Mouse (Mus musculus) kidney, postnatal 0 days (tissue): Measurements from ENCODE around the gene Shroom1. TPM values are rescaled to one million over a fixed set of nuclear protein-coding genes. Genes with fewer than 3 reads are reported as not detected.
"Not testable (repeated sequence)": the region's sequence is repeated elsewhere in the genome, so short reads cannot be mapped to it uniquely, and the experiment has no call there.

Experiments used
- ATAC-seq: fragments of 200-750 bp; cut with Nextera tagmentation; replicated peaks from 2 replicates; pipeline ENCODE4 v1.8.0; 2017; ENCODE audit warnings: low read depth, moderate number of reproducible peaks, moderate TSS enrichment, moderate library complexity; ENCODE audit not compliant: low FRiP score
- DNase-seq: peaks from one replicate; pipeline ENCODE4 v3.0.0-alpha.2; 2016; ENCODE audit warnings: low spot score
- H3K27ac ChIP-seq: fragments of 300-500 bp; sonication (generic); 2 replicates; pipeline ENCODE4 v1.5.1; 2014; ENCODE audit warnings: mild to moderate bottlenecking
- H3K27me3 ChIP-seq: fragments of 300-500 bp; sonication (generic); 2 replicates; pipeline ENCODE4 v1.6.1; 2014; ENCODE audit warnings: low read length, mixed read lengths; ENCODE audit not compliant: insufficient read depth
- H3K36me3 ChIP-seq: fragments of 300-500 bp; sonication (generic); 2 replicates; pipeline ENCODE4 v1.6.1; 2014; ENCODE audit warnings: low read length, mixed read lengths; ENCODE audit not compliant: insufficient read depth
- H3K4me1 ChIP-seq: fragments of 300-500 bp; sonication (generic); replicated peaks from 2 replicates; pipeline ENCODE4 v1.6.1; 2014; ENCODE audit warnings: antibody characterized with exemption, low read length, mixed read lengths; ENCODE audit not compliant: insufficient read depth
- H3K4me2 ChIP-seq: fragments of 300-500 bp; sonication (generic); 2 replicates; pipeline ENCODE4 v1.6.1; 2014; ENCODE audit warnings: mild to moderate bottlenecking, low read length, moderate library complexity, mixed read lengths
- H3K4me3 ChIP-seq: fragments of 300-500 bp; sonication (generic); replicated peaks from 2 replicates; pipeline ENCODE4 v1.5.1; 2014; ENCODE audit warnings: low read depth, low read length
- H3K9ac ChIP-seq: fragments of 300-500 bp; sonication (generic); 2 replicates; pipeline ENCODE4 v1.6.1; 2014; ENCODE audit warnings: low read depth, low read length
- H3K9me3 ChIP-seq: fragments of 300-500 bp; sonication (generic); replicated peaks from 2 replicates; pipeline ENCODE4 v1.6.1; 2016; ENCODE audit warnings: low read length, inconsistent platforms, mixed read lengths
- CTCF ChIP-seq: IDR thresholded peaks from 2 replicates; pipeline ENCODE4 v1.5.1; 2016; ENCODE audit warnings: antibody characterized with exemption, low read depth, mild to moderate bottlenecking, moderate library complexity
- WGBS: fragments of 180-500 bp; shearing (Covaris S2); extraction: QIAGEN DNeasy Blood & Tissue Kit; methylation state at CpG from one replicate; pipeline ENCODE4 v1.1.7; 2014; 5-methylcytosine and 5-hydroxymethylcytosine counted together
- polyA plus RNA-seq: library from polyadenylated mRNA; unstranded; fragments of >200 nt; fragmentation: Nextera tagmentation; extraction: Ambion mirVana; gene quantifications from 2 replicates; pipeline ENCODE4 v1.2.1, GENCODE M21; 2015

Shroom1 gene
- polyA plus RNA-seq, 1 experiment from 2014 or later = 1.1 TPM

GRCm38 (mm10) chr11:53425251-53425650 lies 31.8 kb upstream of the Shroom1 start:
- Histone ChIP-seq H3K27me3 (no peaks in the 10 kb centered on the region), H3K9ac (no peak overlapping the region), H3K4me1 (peaks cover 7% of the 10 kb centered on the region), H3K9me3 (no peaks in the 10 kb centered on the region), H3K4me3 (no peak overlapping the region), H3K36me3 (peaks cover 4% of the 10 kb centered on the region; the same call in 1 of the 2 replicates), H3K27ac (no peak overlapping the region), H3K4me2 (no peak overlapping the region)
- WGBS = 54% methylated on average over 3 of the region's 3 CpGs
- ATAC-seq (no peak), DNase-seq (no peak)
- TF ChIP-seq CTCF = no peak

DNA sequence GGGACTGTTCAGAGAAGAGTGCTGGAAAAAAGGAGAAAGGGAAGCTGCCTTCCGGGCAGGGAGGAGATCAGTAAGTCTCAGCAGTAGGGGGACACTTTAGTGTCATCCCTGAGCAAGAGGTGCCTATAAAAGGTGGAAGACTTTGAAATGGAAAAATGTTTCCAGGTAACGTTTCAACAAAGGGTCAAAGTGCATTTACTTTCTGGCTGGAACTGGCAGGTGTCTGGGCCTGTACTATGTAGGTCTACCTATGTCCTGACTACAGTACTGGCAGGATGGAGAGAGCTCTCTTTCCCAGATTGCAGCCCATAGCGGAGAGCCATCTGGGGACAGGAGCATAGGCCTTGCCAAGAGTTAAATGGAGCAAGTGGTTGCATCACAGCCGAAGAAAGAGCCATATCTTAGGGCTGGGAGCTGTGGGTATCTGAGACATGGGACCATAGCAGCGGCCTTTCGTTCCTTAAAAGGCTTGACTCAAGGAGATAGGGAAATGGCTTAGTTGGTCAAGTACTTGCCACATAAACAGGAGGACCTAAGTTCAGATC lies 31.2 kb upstream of the Shroom1 start:
- Histone ChIP-seq H3K4me2 (no peak overlapping the region), H3K36me3 (0 out of 2 replicates have a peak, but pooled peaks cover 4% of the 10 kb centered on the region), H3K27ac (no peak overlapping the region), H3K9me3 (no peaks in the 10 kb centered on the region), H3K9ac (no peak overlapping the region), H3K4me3 (no peak overlapping the region), H3K27me3 (no peaks in the 10 kb centered on the region), H3K4me1 (peaks cover 7% of the 10 kb centered on the region)
- ATAC-seq (no peak), DNase-seq (no peak)
- TF ChIP-seq CTCF = no peak
- WGBS = 87% methylated on average over 6 of the region's 6 CpGs

DNA sequence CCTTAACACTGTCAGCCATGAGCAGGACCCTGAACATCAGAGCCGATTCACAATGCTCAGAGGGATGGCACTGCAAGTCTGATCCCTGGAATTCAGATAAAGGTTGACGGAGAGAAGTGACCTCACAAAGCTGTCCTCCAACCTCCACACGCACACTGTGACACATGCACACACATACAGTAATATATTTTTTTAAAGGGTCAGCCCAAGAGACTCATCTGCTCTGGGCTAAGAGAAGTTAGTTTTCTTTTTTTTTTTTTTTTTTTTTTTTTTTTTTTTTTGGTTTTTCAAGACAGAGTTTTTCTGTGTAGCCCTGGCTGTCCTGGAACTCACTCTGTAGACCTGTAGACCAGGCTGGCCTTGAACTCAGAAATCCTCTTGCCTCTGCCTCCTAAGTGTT lies 30.1 kb upstream of the Shroom1 start:
- DNase-seq = not testable (repeated sequence)

DNA sequence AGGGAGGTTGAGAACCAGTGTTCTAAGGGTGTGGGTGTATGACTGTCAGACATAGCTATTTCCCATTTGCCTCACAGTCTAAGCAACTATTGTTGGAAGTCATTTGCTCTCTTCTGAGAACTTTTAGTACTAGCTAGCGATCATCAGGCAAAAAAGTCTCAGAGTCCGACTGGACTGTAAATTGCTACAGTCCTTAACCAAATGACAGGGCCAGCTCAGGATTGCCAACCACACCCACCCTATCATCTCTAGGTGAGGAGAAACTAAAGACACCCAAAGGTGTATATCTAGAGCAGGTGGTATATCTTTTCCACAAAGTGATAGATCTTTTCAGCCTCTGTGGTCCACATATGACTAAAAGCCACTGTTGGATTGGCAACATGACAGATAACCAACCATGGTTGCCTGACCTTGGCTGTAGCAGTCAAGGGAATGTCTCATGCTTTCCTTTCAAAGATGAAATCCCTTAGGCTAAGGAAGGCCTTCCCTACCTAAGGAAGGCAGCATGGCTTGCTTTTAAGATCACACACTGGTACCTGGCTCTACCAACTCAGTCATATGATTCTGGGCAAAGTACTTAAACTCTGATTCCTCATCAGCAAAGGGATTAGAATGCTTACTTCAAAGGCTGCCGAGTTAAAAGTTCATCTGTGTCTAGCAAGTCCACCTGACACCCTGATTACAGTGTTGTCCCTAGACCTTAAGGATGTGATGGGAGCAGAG lies 28.9 kb upstream of the Shroom1 start:
- no peak for DNase-seq

More for the DNA sequence above, 30.1 kb upstream of the Shroom1 start:
- not testable (repeated sequence) for H3K4me1 ChIP-seq, H3K36me3 ChIP-seq, H3K4me3 ChIP-seq, H3K9ac ChIP-seq, H3K27ac ChIP-seq, H3K9me3 ChIP-seq, H3K27me3 ChIP-seq, H3K4me2 ChIP-seq, ATAC-seq
- 78% methylated on average over 3 of the region's 3 CpGs for WGBS

DNA sequence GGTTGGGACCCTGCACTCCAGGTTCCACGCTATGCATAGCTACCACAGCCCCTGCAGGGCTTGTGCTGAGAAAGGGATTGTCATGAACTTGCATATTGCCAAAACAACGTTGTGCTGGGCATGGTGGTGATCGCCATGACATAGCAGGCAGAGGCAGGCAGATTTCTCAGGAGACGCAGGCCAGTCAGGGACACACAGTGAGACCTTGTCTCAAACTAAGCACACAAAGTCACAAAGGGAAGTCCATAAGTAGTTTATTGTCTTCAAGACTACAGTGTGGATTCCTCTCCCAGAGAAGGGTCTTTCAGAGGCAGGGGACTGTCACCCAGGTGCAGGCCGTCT lies 28.3 kb upstream of the Shroom1 start:
- H3K27me3 ChIP-seq = no peaks in the 10 kb centered on the region
- H3K4me3 ChIP-seq = no peak overlapping the region
- DNase-seq (no peak), ATAC-seq (no peak)
- no peak overlapping the region for H3K9ac ChIP-seq
- no peaks in the 10 kb centered on the region for H3K9me3 ChIP-seq
- H3K36me3 ChIP-seq = 0 out of 2 replicates have a peak, but pooled peaks cover 4% of the 10 kb centered on the region
- H3K4me2 ChIP-seq = no peak overlapping the region
- peaks cover 7% of the 10 kb centered on the region for H3K4me1 ChIP-seq
- H3K27ac ChIP-seq = no peak overlapping the region
- TF ChIP-seq CTCF = no peak
- 96% methylated on average over 5 of the region's 5 CpGs for WGBS

More for the DNA sequence above, 28.9 kb upstream of the Shroom1 start:
- 0 out of 2 replicates have a peak, but pooled peaks cover 4% of the 10 kb centered on the region for H3K36me3 ChIP-seq
- WGBS = 91% methylated on average over 3 of the region's 3 CpGs
- peaks cover 7% of the 10 kb centered on the region for H3K4me1 ChIP-seq
- H3K9ac ChIP-seq = no peak overlapping the region
- no peak overlapping the region for H3K4me3 ChIP-seq
- no peak overlapping the region for H3K27ac ChIP-seq
- H3K9me3 ChIP-seq = no peaks in the 10 kb centered on the region
- H3K27me3 ChIP-seq = no peaks in the 10 kb centered on the region
- H3K4me2 ChIP-seq = no peak overlapping the region
- TF ChIP-seq CTCF = no peak
- ATAC-seq = no peak

DNA sequence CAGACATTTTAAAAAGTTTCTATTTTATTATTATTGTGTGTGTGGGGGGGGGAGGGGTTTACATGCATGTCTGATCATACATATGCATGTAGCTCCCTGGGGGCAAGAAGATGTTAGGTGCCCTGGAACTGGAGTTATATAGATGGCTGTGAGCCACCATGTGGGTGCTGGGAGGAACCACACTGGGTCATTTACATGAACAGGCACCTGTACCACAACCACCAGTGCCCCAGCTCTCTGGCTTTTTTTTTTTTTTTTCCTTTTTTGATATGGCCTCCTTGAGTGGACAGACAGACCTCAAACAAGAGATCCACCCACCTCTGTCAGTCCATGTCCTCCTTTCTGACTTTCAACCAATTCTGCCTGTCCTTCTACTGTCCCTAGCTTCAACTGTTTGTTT lies 27.8 kb upstream of the Shroom1 start:
- Histone ChIP-seq H3K4me1 (peaks cover 7% of the 10 kb centered on the region), H3K36me3 (0 out of 2 replicates have a peak, but pooled peaks cover 4% of the 10 kb centered on the region), H3K9ac (peak overlapping the region; percentile 93; the same call in 1 of the 2 replicates), H3K27me3 (no peaks in the 10 kb centered on the region), H3K27ac (no peak overlapping the region), H3K9me3 (no peaks in the 10 kb centered on the region), H3K4me3 (peak overlapping the region; percentile 92; the same call in 1 of the 2 replicates), H3K4me2 (peak overlapping the region; percentile 87)
- ATAC-seq = no peak
- no peak for DNase-seq
- no peak for TF ChIP-seq CTCF
